Mouse (Mus musculus) liver, embryonic 12.5 days (tissue): ENCODE data around the gene Lamp3. TPM values are rescaled to one million over a fixed set of nuclear protein-coding genes. Genes with fewer than 3 reads are reported as not detected.
"Not testable (repeated sequence)": the region's sequence is repeated elsewhere in the genome, so short reads cannot be mapped to it uniquely, and the experiment has no call there.

Experiments used
- ATAC-seq: fragments of 200-750 bp; cut with Nextera tagmentation; 2 replicates; pipeline ENCODE4 v1.8.0; 2017; ENCODE audit warnings: moderate number of reproducible peaks, mild to moderate bottlenecking, moderate library complexity
- H3K27ac ChIP-seq: fragments of 300-500 bp; sonication (generic); 2 replicates; pipeline ENCODE4 v1.5.1; 2016; ENCODE audit warnings: mild to moderate bottlenecking
- H3K27me3 ChIP-seq: fragments of 300-500 bp; sonication (generic); replicated peaks from 2 replicates; pipeline ENCODE4 v1.6.1; 2016; ENCODE audit warnings: mild to moderate bottlenecking, moderate library complexity
- H3K36me3 ChIP-seq: fragments of 300-500 bp; sonication (generic); 2 replicates; pipeline ENCODE4 v1.6.1; 2016; ENCODE audit warnings: mild to moderate bottlenecking, moderate library complexity
- H3K4me1 ChIP-seq: fragments of 300-500 bp; sonication (generic); 2 replicates; pipeline ENCODE4 v1.6.1; 2016
- H3K4me2 ChIP-seq: fragments of 300-500 bp; sonication (generic); 2 replicates; pipeline ENCODE4 v1.6.1; 2016; ENCODE audit warnings: mild to moderate bottlenecking, moderate library complexity
- H3K4me3 ChIP-seq: fragments of 300-500 bp; sonication (generic); 2 replicates; pipeline ENCODE4 v1.5.1; 2016; ENCODE audit warnings: mild to moderate bottlenecking, moderate library complexity
- H3K9ac ChIP-seq: fragments of 300-500 bp; sonication (generic); 2 replicates; pipeline ENCODE4 v1.6.1; 2016; ENCODE audit warnings: mild to moderate bottlenecking, moderate library complexity
- H3K9me3 ChIP-seq: fragments of 300-500 bp; sonication (generic); replicated peaks from 2 replicates; pipeline ENCODE4 v1.6.1; 2016; ENCODE audit warnings: mild to moderate bottlenecking, moderate library complexity
- WGBS: fragments of 180-500 bp; shearing (Covaris S2); methylation state at CpG from one replicate; pipeline ENCODE4 v1.1.7; 2016; ENCODE audit not compliant: insufficient replicate concordance; 5-methylcytosine and 5-hydroxymethylcytosine counted together
- polyA plus RNA-seq: library from polyadenylated mRNA; unstranded; fragments of >200 nt; fragmentation: Nextera tagmentation; extraction: Ambion mirVana; gene quantifications from 2 replicates; pipeline ENCODE4 v1.2.1, GENCODE M21; 2016

Lamp3 gene
- not detected in 2 replicates for polyA plus RNA-seq

- Histone ChIP-seq H3K4me3 (no peak within 1 kb of the TSS), H3K9me3 (no peaks in the 10 kb centered on the region), H3K27me3 (no peaks in the 10 kb centered on the region), H3K27ac (no peak within 1 kb of the TSS), H3K9ac (no peak within 1 kb of the TSS), H3K4me1 (no peaks in the 10 kb centered on the region), H3K4me2 (no peak within 1 kb of the TSS), H3K36me3 (no peaks in the 10 kb centered on the region)
- ATAC-seq: no peak
These were observed at the start of gene Lamp3 for GRCm38 (mm10) chr16:19706216-19706615. Gene Lamp3 (minus strand): TSS chr16:19706375.

GRCm38 (mm10) chr16:19732896-19733295 is 26.7 kb upstream of the Lamp3 start:
- H3K27ac ChIP-seq: no peak overlapping the region
- no peak overlapping the region for H3K9ac ChIP-seq
- no peak overlapping the region for H3K4me3 ChIP-seq
- H3K4me1 ChIP-seq: no peaks in the 10 kb centered on the region
- no peaks in the 10 kb centered on the region for H3K9me3 ChIP-seq
- ATAC-seq: no peak
- no peaks in the 10 kb centered on the region for H3K36me3 ChIP-seq
- WGBS: 48% methylated on average over 1 of the region's 1 CpGs
- H3K4me2 ChIP-seq: no peak overlapping the region
- H3K27me3 ChIP-seq: no peaks in the 10 kb centered on the region

- H3K27me3 ChIP-seq, H3K4me2 ChIP-seq, H3K9ac ChIP-seq, H3K9me3 ChIP-seq, H3K4me3 ChIP-seq, ATAC-seq, H3K27ac ChIP-seq, H3K36me3 ChIP-seq, H3K4me1 ChIP-seq: not testable (repeated sequence)
- 22% methylated on average over 2 of the region's 2 CpGs for WGBS
These were observed 18.0 kb upstream of the Lamp3 start for GRCm38 (mm10) chr16:19724139-19724538.

- WGBS: 40% methylated on average over 2 of the region's 2 CpGs
- Histone ChIP-seq H3K9ac (no peak overlapping the region), H3K4me1 (no peaks in the 10 kb centered on the region), H3K27ac (no peak overlapping the region), H3K4me2 (no peak overlapping the region), H3K36me3 (no peaks in the 10 kb centered on the region), H3K9me3 (no peaks in the 10 kb centered on the region), H3K27me3 (0 out of 2 replicates have a peak, but pooled peaks cover 3% of the 10 kb centered on the region), H3K4me3 (no peak overlapping the region)
- no peak for ATAC-seq
These were observed 14.8 kb upstream of the Lamp3 start for GRCm38 (mm10) chr16:19720959-19721358.

GRCm38 (mm10) chr16:19707381-19707780 is 1.2 kb upstream of the Lamp3 start:
- H3K27me3 ChIP-seq: no peaks in the 10 kb centered on the region
- 50% methylated on average over 1 of the region's 1 CpGs for WGBS
- no peak for ATAC-seq

GRCm38 (mm10) chr16:19699207-19699606 is 7.0 kb downstream of the Lamp3 start:
- no peak overlapping the region for H3K27ac ChIP-seq
- no peak for ATAC-seq

More at GRCm38 (mm10) chr16:19707381-19707780, 1.2 kb upstream of the Lamp3 start:
- no peak overlapping the region for H3K4me3 ChIP-seq
- no peaks in the 10 kb centered on the region for H3K4me1 ChIP-seq
- H3K27ac ChIP-seq: no peak overlapping the region
- H3K9me3 ChIP-seq: no peaks in the 10 kb centered on the region
- no peak overlapping the region for H3K4me2 ChIP-seq
- H3K9ac ChIP-seq: no peak overlapping the region
- no peaks in the 10 kb centered on the region for H3K36me3 ChIP-seq

GRCm38 (mm10) chr16:19670768-19671357 is 35.3 kb downstream of the Lamp3 start:
- no peak overlapping the region for H3K4me2 ChIP-seq
- ATAC-seq: no peak
- WGBS: 72% methylated on average over 2 of the region's 2 CpGs
- no peaks in the 10 kb centered on the region for H3K36me3 ChIP-seq
- no peak overlapping the region for H3K9ac ChIP-seq
- no peak overlapping the region for H3K27ac ChIP-seq
- no peak overlapping the region for H3K4me3 ChIP-seq
- H3K4me1 ChIP-seq: no peaks in the 10 kb centered on the region
- no peaks in the 10 kb centered on the region for H3K27me3 ChIP-seq
- no peaks in the 10 kb centered on the region for H3K9me3 ChIP-seq

More at GRCm38 (mm10) chr16:19699207-19699606, 7.0 kb downstream of the Lamp3 start:
- H3K36me3 ChIP-seq: no peaks in the 10 kb centered on the region
- no peaks in the 10 kb centered on the region for H3K9me3 ChIP-seq
- no peak overlapping the region for H3K4me2 ChIP-seq
- no peaks in the 10 kb centered on the region for H3K4me1 ChIP-seq
- H3K4me3 ChIP-seq: no peak overlapping the region
- no peak overlapping the region for H3K9ac ChIP-seq
- no peaks in the 10 kb centered on the region for H3K27me3 ChIP-seq

GRCm38 (mm10) chr16:19666312-19666711 is 39.9 kb downstream of the Lamp3 start:
- no peaks in the 10 kb centered on the region for H3K9me3 ChIP-seq
- no peaks in the 10 kb centered on the region for H3K4me1 ChIP-seq
- H3K4me3 ChIP-seq: no peak overlapping the region
- H3K27ac ChIP-seq: no peak overlapping the region
- no peak overlapping the region for H3K4me2 ChIP-seq
- no peaks in the 10 kb centered on the region for H3K36me3 ChIP-seq
- H3K9ac ChIP-seq: no peak overlapping the region
- 30% methylated on average over 1 of the region's 1 CpGs for WGBS
- H3K27me3 ChIP-seq: no peaks in the 10 kb centered on the region
- ATAC-seq: no peak

GRCm38 (mm10) chr16:19629816-19630215 is 76.4 kb downstream of the Lamp3 start, which contains the start of gene Olfr171:
Gene Olfr171 (minus strand): TSS chr16:19629916.
- Histone ChIP-seq H3K36me3 (no peaks in the 10 kb centered on the region), H3K9me3 (no peaks in the 10 kb centered on the region; the same call in 1 of the 2 replicates), H3K4me2 (no peak within 1 kb of the TSS), H3K4me1 (no peaks in the 10 kb centered on the region), H3K9ac (no peak within 1 kb of the TSS), H3K4me3 (no peak within 1 kb of the TSS), H3K27me3 (no peaks in the 10 kb centered on the region), H3K27ac (no peak within 1 kb of the TSS)
- no peak for ATAC-seq
- WGBS: 61% methylated on average over 1 of the region's 1 CpGs

- not testable (repeated sequence) for H3K9ac ChIP-seq, H3K9me3 ChIP-seq, H3K4me1 ChIP-seq, H3K36me3 ChIP-seq, H3K27ac ChIP-seq, ATAC-seq, H3K27me3 ChIP-seq, H3K4me2 ChIP-seq, H3K4me3 ChIP-seq
- WGBS: 63% methylated on average over 2 of the region's 2 CpGs
These were observed 94.4 kb downstream of the Lamp3 start, which contains the start of gene Olfr170 for GRCm38 (mm10) chr16:19611782-19612181. Gene Olfr170 (minus strand): TSS chr16:19611882.

Other genes with a start within 250 kb of the Lamp3 start
- not detected in 2 replicates for gene Olfr166, start 222.7 kb downstream of the Lamp3 start, polyA plus RNA-seq
- not detected in 2 replicates for gene Olfr167, start 184.1 kb downstream of the Lamp3 start, polyA plus RNA-seq
- not detected in 2 replicates for gene Olfr168, start 170.8 kb downstream of the Lamp3 start, polyA plus RNA-seq
- gene Olfr169, start 134.6 kb downstream of the Lamp3 start, polyA plus RNA-seq: not detected in 2 replicates
- gene Olfr170, start 94.5 kb downstream of the Lamp3 start, polyA plus RNA-seq: not detected in 2 replicates
- gene Olfr171, start 76.5 kb downstream of the Lamp3 start, polyA plus RNA-seq: not detected in 2 replicates
- gene B3gnt5, start 53.8 kb upstream of the Lamp3 start, polyA plus RNA-seq: 1.9 and 3.0 TPM in 2 replicates